Mouse (Mus musculus): ENCODE measurements around the gene Rabl2. TPM values are rescaled to one million over a fixed set of nuclear protein-coding genes. Genes with fewer than 3 reads are reported as not detected.

Gene Rabl2
- total and polyA plus RNA-seq, 3 experiments: 2.7 to 5.8 (median 2.9) TPM

- dilution Hi-C loops (cut with MboI; ENCODE audit: extremely low pct_ligation_motif_present, extremely low pct_unique_long_range_greater_than_20kb, low sequenced_read_pairs): no loop called here
- Histone ChIP-seq H3K27ac (ENCODE audit: insufficient read depth, low read depth) (no peak overlapping the region), H3K4me3 (replicated peaks in 1 of 3; ENCODE audit: low read depth in 2 of 3, low read length in 2 of 3, poor library complexity in 1 of 3) (no peak overlapping the region), H3K9me3 (replicated peaks; ENCODE audit: low read length) (peaks cover 2% of the 10 kb centered on the region), H3K27me3 (replicated peaks) (no peaks in the 10 kb centered on the region), H3K36me3 (replicated peaks in 1 of 2; ENCODE audit: control insufficient read depth in 1 of 2, insufficient read depth in 1 of 2, low read length in 1 of 2) (peaks cover 0 to 1% of the 10 kb centered on the region in 2 experiments), H3K9ac (ENCODE audit: insufficient read depth, low read depth) (no peak overlapping the region), H3K4me2 (ENCODE audit: insufficient read depth, low read depth, poor library complexity, severe bottlenecking) (no peak overlapping the region), H3K79me2 (replicated peaks; ENCODE audit: control insufficient read depth, extremely low read depth, insufficient read depth, poor library complexity, severe bottlenecking) (no peaks in the 10 kb centered on the region), H3K4me1 (ENCODE audit: control insufficient read depth in 1 of 2, insufficient read depth in 2 of 2) (no peaks in the 10 kb centered on the region)
- DNase-seq (ENCODE audit: extremely low read depth): no peak
- in situ Hi-C loops (cut with MboI; ENCODE audit: low pct_ligation_motif_present, low pct_unique_long_range_greater_than_20kb, low sequenced_read_pairs): no loop called here
- TF ChIP-seq SMC3 (IDR thresholded peaks at IDR 0.05; ENCODE audit: low read depth, low read length): no peak
- no peak for TF ChIP-seq RCOR1 (conservative IDR thresholded peaks at IDR 0.05; ENCODE audit: low read depth, low read length)
- TF ChIP-seq TCF12 (IDR thresholded peaks at IDR 0.05; ENCODE audit: low read depth, low read length): no peak
- no peak for TF ChIP-seq KAT2A (IDR thresholded peaks at IDR 0.05; ENCODE audit: insufficient replicate concordance, low read length)
- no peak for TF ChIP-seq RAD21 (IDR thresholded peaks at IDR 0.05; ENCODE audit: low read depth, low read length)
- TF ChIP-seq PAX5 (IDR thresholded peaks at IDR 0.05; ENCODE audit: low read length): no peak
Measured at GRCm38 (mm10) chr15:89585631-89586030, 6.1 kb downstream of the Rabl2 start.

- H3K79me2 ChIP-seq (replicated peaks; ENCODE audit: control insufficient read depth, extremely low read depth, insufficient read depth, poor library complexity, severe bottlenecking): no peaks in the 10 kb centered on the region
Measured at GRCm38 (mm10) chr15:89585101-89585500, 6.6 kb downstream of the Rabl2 start.

GRCm38 (mm10) chr15:89582494-89582893, 9.2 kb downstream of the Rabl2 start:
- Histone ChIP-seq H3K4me2 (ENCODE audit: insufficient read depth, low read depth, poor library complexity, severe bottlenecking) (no peak overlapping the region), H3K27me3 (replicated peaks) (no peaks in the 10 kb centered on the region), H3K4me1 (ENCODE audit: control insufficient read depth in 1 of 2, insufficient read depth in 2 of 2) (no peaks in the 10 kb centered on the region), H3K4me3 (replicated peaks in 1 of 3; ENCODE audit: low read depth in 2 of 3, low read length in 2 of 3, poor library complexity in 1 of 3) (no peak overlapping the region), H3K79me2 (replicated peaks; ENCODE audit: control insufficient read depth, extremely low read depth, insufficient read depth, poor library complexity, severe bottlenecking) (no peaks in the 10 kb centered on the region), H3K27ac (ENCODE audit: insufficient read depth, low read depth) (no peak overlapping the region), H3K9me3 (replicated peaks; ENCODE audit: low read length) (peaks cover 2% of the 10 kb centered on the region), H3K9ac (ENCODE audit: insufficient read depth, low read depth) (no peak overlapping the region), H3K36me3 (replicated peaks in 1 of 2; ENCODE audit: control insufficient read depth in 1 of 2, insufficient read depth in 1 of 2, low read length in 1 of 2) (peaks cover 0 to 1% of the 10 kb centered on the region in 2 experiments)
- dilution Hi-C loops (cut with MboI; ENCODE audit: extremely low pct_ligation_motif_present, extremely low pct_unique_long_range_greater_than_20kb, low sequenced_read_pairs) (no loop called here), in situ Hi-C loops (cut with MboI; ENCODE audit: low pct_ligation_motif_present, low pct_unique_long_range_greater_than_20kb, low sequenced_read_pairs) (no loop called here)
- TF ChIP-seq ZC3H11A (IDR thresholded peaks at IDR 0.05; ENCODE audit: low read depth, low read length) (no peak), SMC3 (IDR thresholded peaks at IDR 0.05; ENCODE audit: low read depth, low read length) (no peak), CHD1 (IDR thresholded peaks at IDR 0.05; ENCODE audit: low read depth, low read length) (no peak), BHLHE40 (IDR thresholded peaks at IDR 0.05; ENCODE audit: low read depth, low read length) (no peak), RAD21 (IDR thresholded peaks at IDR 0.05; ENCODE audit: low read depth, low read length) (no peak), MAZ (IDR thresholded peaks at IDR 0.05; ENCODE audit: low read depth, low read length) (no peak), USF1 (IDR thresholded peaks at IDR 0.05; ENCODE audit: low read depth, low read length) (no peak), TBP (conservative IDR thresholded peaks at IDR 0.05; ENCODE audit: low read depth, low read length) (no peak), USF2 (conservative IDR thresholded peaks at IDR 0.05; ENCODE audit: low read depth, low read length) (no peak), MAFK (IDR thresholded peaks at IDR 0.05; ENCODE audit: insufficient replicate concordance, low read length) (no peak), IRF4 (IDR thresholded peaks at IDR 0.05; ENCODE audit: low read depth, low read length) (no peak), NELFE (IDR thresholded peaks at IDR 0.05; ENCODE audit: low read depth, low read length) (no peak)
- no peak for DNase-seq (ENCODE audit: extremely low read depth)

More at GRCm38 (mm10) chr15:89585101-89585500, 6.6 kb downstream of the Rabl2 start:
- no peaks in the 10 kb centered on the region for H3K4me1 ChIP-seq (ENCODE audit: control insufficient read depth in 1 of 2, insufficient read depth in 2 of 2)
- H3K4me3 ChIP-seq (replicated peaks in 1 of 3; ENCODE audit: low read depth in 2 of 3, low read length in 2 of 3, poor library complexity in 1 of 3): no peak overlapping the region
- no peak overlapping the region for H3K27ac ChIP-seq (ENCODE audit: insufficient read depth, low read depth)
- TF ChIP-seq IRF4 (IDR thresholded peaks at IDR 0.05; ENCODE audit: low read depth, low read length): no peak
- TF ChIP-seq MEF2A (IDR thresholded peaks at IDR 0.05; ENCODE audit: borderline replicate concordance, low read depth, low read length): no peak
- no peak for TF ChIP-seq HCFC1 (IDR thresholded peaks at IDR 0.05; ENCODE audit: low read depth, low read length)
- TF ChIP-seq POLR2A (IDR thresholded peaks at IDR 0.05; ENCODE audit: low read depth, low read length): no peak
- TF ChIP-seq CHD1 (IDR thresholded peaks at IDR 0.05; ENCODE audit: low read depth, low read length): no peak
- TF ChIP-seq ZMIZ1 (IDR thresholded peaks at IDR 0.05; ENCODE audit: low read depth, low read length): no peak
- TF ChIP-seq PAX5 (IDR thresholded peaks at IDR 0.05; ENCODE audit: low read length): no peak
- TF ChIP-seq UBTF (IDR thresholded peaks at IDR 0.05; ENCODE audit: low read depth, low read length): no peak
- no peak for TF ChIP-seq TBP (conservative IDR thresholded peaks at IDR 0.05; ENCODE audit: low read depth, low read length)
- TF ChIP-seq NRF1 (IDR thresholded peaks at IDR 0.05; ENCODE audit: low read depth, low read length): no peak
- TF ChIP-seq NELFE (IDR thresholded peaks at IDR 0.05; ENCODE audit: low read depth, low read length): no peak
- no peak for TF ChIP-seq ZC3H11A (IDR thresholded peaks at IDR 0.05; ENCODE audit: low read depth, low read length)
- no peak for DNase-seq (ENCODE audit: extremely low read depth)
- no peaks in the 10 kb centered on the region for H3K27me3 ChIP-seq (replicated peaks)
- in situ Hi-C loops (cut with MboI; ENCODE audit: low pct_ligation_motif_present, low pct_unique_long_range_greater_than_20kb, low sequenced_read_pairs) (no loop called here), dilution Hi-C loops (cut with MboI; ENCODE audit: extremely low pct_ligation_motif_present, extremely low pct_unique_long_range_greater_than_20kb, low sequenced_read_pairs) (no loop called here)
- no peak overlapping the region for H3K4me2 ChIP-seq (ENCODE audit: insufficient read depth, low read depth, poor library complexity, severe bottlenecking)
- peaks cover 0 to 1% of the 10 kb centered on the region in 2 experiments for H3K36me3 ChIP-seq (replicated peaks in 1 of 2; ENCODE audit: control insufficient read depth in 1 of 2, insufficient read depth in 1 of 2, low read length in 1 of 2)
- peaks cover 2% of the 10 kb centered on the region for H3K9me3 ChIP-seq (replicated peaks; ENCODE audit: low read length)
- H3K9ac ChIP-seq (ENCODE audit: insufficient read depth, low read depth): no peak overlapping the region

All from CH12.LX (cell line).